Mouse (Mus musculus): ENCODE results near the gene Gm12355. TPM values are rescaled to one million over a fixed set of nuclear protein-coding genes. Genes with fewer than 3 reads are reported as not detected.

The Gm12355 gene
- polyA plus RNA-seq, 2 experiments, result 0.19 to 0.47 TPM

DNA sequence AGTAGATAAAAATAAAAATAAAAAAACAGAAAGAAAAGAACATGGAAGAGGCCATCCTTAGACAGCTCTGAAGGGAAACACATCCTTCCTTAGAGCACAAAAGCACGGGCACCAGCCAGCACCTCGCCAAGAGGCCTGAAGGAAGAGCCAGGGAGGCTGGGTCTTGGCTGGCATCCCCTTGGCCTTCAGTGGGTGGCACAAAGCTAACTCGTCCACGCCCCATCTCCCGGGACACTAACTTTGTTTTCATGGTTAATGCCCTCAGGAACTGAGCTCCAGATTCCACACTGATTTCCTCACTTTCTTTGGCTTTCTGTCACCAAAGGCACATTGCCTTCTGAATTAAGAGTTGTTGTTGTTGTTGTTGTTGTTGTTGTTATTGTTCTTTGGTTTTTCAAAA, 47.7 kb downstream of the Gm12355 start:
- WGBS (ENCODE audit: insufficient replicate concordance), result 78% methylated on average over 5 of the region's 5 CpGs
- Histone ChIP-seq H3K36me3 (replicated peaks; ENCODE audit: control insufficient read depth, insufficient read depth, low read depth) (peaks cover 3% of the 10 kb centered on the region; the same call in 1 of the 2 replicates), H3K9ac (replicated peaks) (no peak overlapping the region), H3K27me3 (ENCODE audit: control insufficient read depth, insufficient read depth, low read length) (no peaks in the 10 kb centered on the region), H3K4me1 (replicated peaks; ENCODE audit: control insufficient read depth in 2 of 2, insufficient read depth in 2 of 2, low read length in 1 of 2) (peaks cover 15 to 34% of the 10 kb centered on the region in 2 experiments), H3K4me2 (ENCODE audit: low read depth) (no peak overlapping the region), H3K9me3 (ENCODE audit: control insufficient read depth, low read length) (no peaks in the 10 kb centered on the region), H3K4me3 (ENCODE audit: insufficient read depth in 1 of 2, low read depth in 2 of 2, low read length in 2 of 2) (no peak overlapping the region), H3K27ac (no peak overlapping the region)
- DNase-seq (ENCODE audit: low read depth in 3 of 3, low spot score in 3 of 3), result no peak
- no peak for ATAC-seq (ENCODE audit: insufficient read depth)
- TF ChIP-seq CTCF (IDR thresholded peaks at IDR 0.05; ENCODE audit: low read depth) (no peak), EP300 (IDR thresholded peaks at IDR 0.05; ENCODE audit: low read depth) (no peak)

Other genes starting within 250 kb of the Gm12355 start
- gene Tcap, start 241.8 kb downstream of the Gm12355 start, polyA plus RNA-seq (2012; rRNA removed), result 0.03 TPM in 1 of 2 replicates, not detected in the other
- not detected in 2 replicates for gene Tcap, start 241.8 kb downstream of the Gm12355 start, polyA plus RNA-seq (2014; fragmentation: Nextera tagmentation; extraction: Ambion mirVana)
- not detected in 2 replicates for gene Pnmt, start 239.2 kb downstream of the Gm12355 start, polyA plus RNA-seq (2012; rRNA removed)
- gene Pnmt, start 239.2 kb downstream of the Gm12355 start, polyA plus RNA-seq (2014; fragmentation: Nextera tagmentation; extraction: Ambion mirVana), result not detected in 2 replicates
- gene Pgap3, start 225.2 kb downstream of the Gm12355 start, polyA plus RNA-seq (2012; rRNA removed), result 3.3 and 3.9 TPM in 2 replicates
- gene Pgap3, start 225.2 kb downstream of the Gm12355 start, polyA plus RNA-seq (2014; fragmentation: Nextera tagmentation; extraction: Ambion mirVana), result 2.7 and 3.4 TPM in 2 replicates
- 1.1 and 1.2 TPM in 2 replicates for gene Erbb2, start 213.2 kb downstream of the Gm12355 start, polyA plus RNA-seq (2012; rRNA removed)
- 1.6 TPM in 2 replicates for gene Erbb2, start 213.2 kb downstream of the Gm12355 start, polyA plus RNA-seq (2014; fragmentation: Nextera tagmentation; extraction: Ambion mirVana)
- 21.6 and 31.1 TPM in 2 replicates for gene Mien1, start 186.7 kb downstream of the Gm12355 start, polyA plus RNA-seq (2012; rRNA removed)
- 58.5 and 61.5 TPM in 2 replicates for gene Mien1, start 186.7 kb downstream of the Gm12355 start, polyA plus RNA-seq (2014; fragmentation: Nextera tagmentation; extraction: Ambion mirVana)
- gene Grb7, start 179.3 kb downstream of the Gm12355 start, polyA plus RNA-seq (2012; rRNA removed), result 15.7 and 19.2 TPM in 2 replicates
- 14.1 and 14.9 TPM in 2 replicates for gene Grb7, start 179.3 kb downstream of the Gm12355 start, polyA plus RNA-seq (2014; fragmentation: Nextera tagmentation; extraction: Ambion mirVana)
- gene Ikzf3, start 79.6 kb downstream of the Gm12355 start, polyA plus RNA-seq (2012; rRNA removed), result 0.15 and 0.27 TPM in 2 replicates
- gene Ikzf3, start 79.6 kb downstream of the Gm12355 start, polyA plus RNA-seq (2014; fragmentation: Nextera tagmentation; extraction: Ambion mirVana), result 0.05 and 0.10 TPM in 2 replicates
- gene Zpbp2, start 74.6 kb downstream of the Gm12355 start, polyA plus RNA-seq (2012; rRNA removed), result 0.30 and 0.44 TPM in 2 replicates
- gene Zpbp2, start 74.6 kb downstream of the Gm12355 start, polyA plus RNA-seq (2014; fragmentation: Nextera tagmentation; extraction: Ambion mirVana), result 0.76 and 0.83 TPM in 2 replicates
- gene Ormdl3, start 38.3 kb downstream of the Gm12355 start, polyA plus RNA-seq (2012; rRNA removed), result 23.4 and 27.4 TPM in 2 replicates
- 6.4 and 6.8 TPM in 2 replicates for gene Ormdl3, start 38.3 kb downstream of the Gm12355 start, polyA plus RNA-seq (2014; fragmentation: Nextera tagmentation; extraction: Ambion mirVana)
- gene Lrrc3c, start 27.4 kb downstream of the Gm12355 start, polyA plus RNA-seq (2012; rRNA removed), result not detected in 2 replicates
- gene Lrrc3c, start 27.4 kb downstream of the Gm12355 start, polyA plus RNA-seq (2014; fragmentation: Nextera tagmentation; extraction: Ambion mirVana), result not detected in 2 replicates
- gene Gsdma3, start 699 bp upstream of the Gm12355 start, polyA plus RNA-seq (2012; rRNA removed), result not detected in 2 replicates
- gene Gsdma3, start 699 bp upstream of the Gm12355 start, polyA plus RNA-seq (2014; fragmentation: Nextera tagmentation; extraction: Ambion mirVana), result not detected in 2 replicates
- gene Gsdma2, start 21.1 kb upstream of the Gm12355 start, polyA plus RNA-seq (2012; rRNA removed), result not detected in 2 replicates
- not detected in 2 replicates for gene Gsdma2, start 21.1 kb upstream of the Gm12355 start, polyA plus RNA-seq (2014; fragmentation: Nextera tagmentation; extraction: Ambion mirVana)
- 0.01 TPM in 1 of 2 replicates, not detected in the other for gene Gsdma, start 38.7 kb upstream of the Gm12355 start, polyA plus RNA-seq (2012; rRNA removed)
- not detected in 2 replicates for gene Gsdma, start 38.7 kb upstream of the Gm12355 start, polyA plus RNA-seq (2014; fragmentation: Nextera tagmentation; extraction: Ambion mirVana)
- gene Psmd3, start 56.9 kb upstream of the Gm12355 start, polyA plus RNA-seq (2012; rRNA removed), result 73.6 and 75.7 TPM in 2 replicates
- 55.3 and 67.1 TPM in 2 replicates for gene Psmd3, start 56.9 kb upstream of the Gm12355 start, polyA plus RNA-seq (2014; fragmentation: Nextera tagmentation; extraction: Ambion mirVana)
- not detected in 2 replicates for gene Csf3, start 75.6 kb upstream of the Gm12355 start, polyA plus RNA-seq (2012; rRNA removed)
- not detected in 2 replicates for gene Csf3, start 75.6 kb upstream of the Gm12355 start, polyA plus RNA-seq (2014; fragmentation: Nextera tagmentation; extraction: Ambion mirVana)
- 25.0 and 29.6 TPM in 2 replicates for gene Med24, start 103.8 kb upstream of the Gm12355 start, polyA plus RNA-seq (2012; rRNA removed)
- 21.3 and 25.6 TPM in 2 replicates for gene Med24, start 103.8 kb upstream of the Gm12355 start, polyA plus RNA-seq (2014; fragmentation: Nextera tagmentation; extraction: Ambion mirVana)
- gene Thra, start 115.0 kb upstream of the Gm12355 start, polyA plus RNA-seq (2012; rRNA removed), result 14.6 and 15.6 TPM in 2 replicates
- 8.3 and 10.0 TPM in 2 replicates for gene Thra, start 115.0 kb upstream of the Gm12355 start, polyA plus RNA-seq (2014; fragmentation: Nextera tagmentation; extraction: Ambion mirVana)
- gene Nr1d1, start 149.7 kb upstream of the Gm12355 start, polyA plus RNA-seq (2012; rRNA removed), result 0.54 and 0.65 TPM in 2 replicates
- 0.56 and 0.58 TPM in 2 replicates for gene Nr1d1, start 149.7 kb upstream of the Gm12355 start, polyA plus RNA-seq (2014; fragmentation: Nextera tagmentation; extraction: Ambion mirVana)
- gene Msl1, start 169.9 kb upstream of the Gm12355 start, polyA plus RNA-seq (2012; rRNA removed), result 11.5 and 15.8 TPM in 2 replicates
- gene Msl1, start 169.9 kb upstream of the Gm12355 start, polyA plus RNA-seq (2014; fragmentation: Nextera tagmentation; extraction: Ambion mirVana), result 4.5 and 4.9 TPM in 2 replicates
- gene Casc3, start 179.2 kb upstream of the Gm12355 start, polyA plus RNA-seq (2012; rRNA removed), result 12.2 and 12.7 TPM in 2 replicates
- 11.5 and 13.0 TPM in 2 replicates for gene Casc3, start 179.2 kb upstream of the Gm12355 start, polyA plus RNA-seq (2014; fragmentation: Nextera tagmentation; extraction: Ambion mirVana)
- gene Rapgefl1, start 211.1 kb upstream of the Gm12355 start, polyA plus RNA-seq (2012; rRNA removed), result 0.52 and 0.55 TPM in 2 replicates
- 0.05 and 0.06 TPM in 2 replicates for gene Rapgefl1, start 211.1 kb upstream of the Gm12355 start, polyA plus RNA-seq (2014; fragmentation: Nextera tagmentation; extraction: Ambion mirVana)
- 2.0 and 2.1 TPM in 2 replicates for gene Wipf2, start 238.0 kb upstream of the Gm12355 start, polyA plus RNA-seq (2012; rRNA removed)
- 1.1 and 1.4 TPM in 2 replicates for gene Wipf2, start 238.0 kb upstream of the Gm12355 start, polyA plus RNA-seq (2014; fragmentation: Nextera tagmentation; extraction: Ambion mirVana)